Mouse (Mus musculus): ENCODE measurements around the gene Dkk2.

The Dkk2 gene

GRCm38 (mm10) chr3:132129730-132130274, 44.7 kb downstream of the Dkk2 start:
- no peak for DNase-seq

GRCm38 (mm10) chr3:132130781-132131180, 45.7 kb downstream of the Dkk2 start:
- no peak for DNase-seq

- DNase-seq, result no peak
Measured at GRCm38 (mm10) chr3:132131939-132132338, 46.8 kb downstream of the Dkk2 start.

GRCm38 (mm10) chr3:132134502-132134901, 49.4 kb downstream of the Dkk2 start:
- DNase-seq, result no peak

GRCm38 (mm10) chr3:132137802-132138378, 52.8 kb downstream of the Dkk2 start:
- DNase-seq, result no peak

GRCm38 (mm10) chr3:132141031-132141430, 55.9 kb downstream of the Dkk2 start:
- peak; percentile 14 to 34 for DNase-seq

- no peak for DNase-seq
Measured at GRCm38 (mm10) chr3:132149446-132150025, 64.4 kb downstream of the Dkk2 start.

- no peak for DNase-seq
Measured at GRCm38 (mm10) chr3:132158817-132159216, 73.7 kb downstream of the Dkk2 start.

GRCm38 (mm10) chr3:132168911-132169310, 83.8 kb downstream of the Dkk2 start:
- DNase-seq, result no peak

- no peak for DNase-seq
Measured at GRCm38 (mm10) chr3:132186888-132187552, 101.9 kb downstream of the Dkk2 start.

GRCm38 (mm10) chr3:132201950-132202349, 116.9 kb downstream of the Dkk2 start:
- DNase-seq, result no peak

GRCm38 (mm10) chr3:132202665-132203064, 117.6 kb downstream of the Dkk2 start:
- no peak for DNase-seq

GRCm38 (mm10) chr3:132207469-132207868, 122.4 kb downstream of the Dkk2 start:
- peak in 1 of 2 experiments; percentile 43 for DNase-seq

GRCm38 (mm10) chr3:132211260-132211659, 126.2 kb downstream of the Dkk2 start:
- DNase-seq, result no peak

- DNase-seq, result no peak
Measured at GRCm38 (mm10) chr3:132219977-132220487, 134.9 kb downstream of the Dkk2 start.

GRCm38 (mm10) chr3:132227622-132228021, 142.5 kb downstream of the Dkk2 start:
- DNase-seq, result no peak
